Mouse (Mus musculus) intestine, embryonic 16.5 days (tissue): ENCODE data around the gene Wipi1. TPM values are rescaled to one million over a fixed set of nuclear protein-coding genes. Genes with fewer than 3 reads are reported as not detected.

ENCODE experiments used
- ATAC-seq: fragments of 200-750 bp; cut with Nextera tagmentation; 2 replicates; pipeline ENCODE4 v1.8.0; 2017; ENCODE audit warnings: moderate TSS enrichment, moderate library complexity
- H3K27ac ChIP-seq: fragments of 300-500 bp; sonication (generic); 2 replicates; pipeline ENCODE4 v1.5.1; 2014; ENCODE audit warnings: mild to moderate bottlenecking, low read length
- H3K27me3 ChIP-seq: fragments of 300-500 bp; sonication (generic); replicated peaks from 2 replicates; pipeline ENCODE4 v1.6.1; 2014; ENCODE audit warnings: low read length, control low read depth, mixed read lengths; ENCODE audit not compliant: control insufficient read depth, insufficient read depth
- H3K36me3 ChIP-seq: fragments of 300-500 bp; sonication (generic); 2 replicates; pipeline ENCODE4 v1.6.1; 2014; ENCODE audit warnings: low read length, control low read depth; ENCODE audit not compliant: control insufficient read depth, insufficient read depth
- H3K4me1 ChIP-seq: fragments of 300-500 bp; sonication (generic); 2 replicates; pipeline ENCODE4 v1.6.1; 2014; ENCODE audit warnings: low read length, control low read depth, mixed read lengths; ENCODE audit not compliant: control insufficient read depth, insufficient read depth
- H3K4me2 ChIP-seq: fragments of 300-500 bp; sonication (generic); 2 replicates; pipeline ENCODE4 v1.6.1; 2014; ENCODE audit warnings: low read depth, low read length, control low read depth
- H3K4me3 ChIP-seq: fragments of 300-500 bp; sonication (generic); 2 replicates; pipeline ENCODE4 v1.5.1; 2014; ENCODE audit warnings: mild to moderate bottlenecking, low read length
- H3K9ac ChIP-seq: fragments of 300-500 bp; sonication (generic); 2 replicates; pipeline ENCODE4 v1.6.1; 2014; ENCODE audit warnings: low read depth, low read length
- H3K9me3 ChIP-seq: fragments of 300-500 bp; sonication (generic); 2 replicates; pipeline ENCODE4 v1.6.1; 2016; ENCODE audit warnings: low read length, control low read depth; ENCODE audit not compliant: control insufficient read depth
- WGBS: fragments of 180-500 bp; shearing (Covaris S2); extraction: QIAGEN DNeasy Blood & Tissue Kit; methylation state at CpG from one replicate; pipeline ENCODE4 v1.1.7; 2014; 5-methylcytosine and 5-hydroxymethylcytosine counted together
- polyA plus RNA-seq: library from polyadenylated mRNA; unstranded; fragments of >200 nt; fragmentation: Nextera tagmentation; extraction: Ambion mirVana; gene quantifications from 2 replicates; pipeline ENCODE4 v1.2.1, GENCODE M21; 2015

Wipi1 gene
- polyA plus RNA-seq, 1 experiment from 2014 or later, result 27.5 TPM

- Histone ChIP-seq H3K4me2 (peak overlapping the region; percentile 94), H3K36me3 (no peaks in the 10 kb centered on the region; the same call in 1 of the 2 replicates), H3K9ac (peak overlapping the region; percentile 97), H3K9me3 (no peaks in the 10 kb centered on the region), H3K27ac (peak overlapping the region; percentile 96), H3K27me3 (no peaks in the 10 kb centered on the region), H3K4me1 (peaks cover 28% of the 10 kb centered on the region), H3K4me3 (peak overlapping the region; percentile 67)
- ATAC-seq, result peak; percentile 67
- 3% methylated on average over 31 of the region's 31 CpGs for WGBS
Observed at GRCm38 (mm10) chr11:109649975-109650701, 38.4 kb upstream of the Wipi1 start.

GRCm38 (mm10) chr11:109649206-109649605 lies 37.4 kb upstream of the Wipi1 start, which contains the start of gene Prkar1a:
Gene Prkar1a, plus strand, starts transcription at chr11:109649405.
- peak within 1 kb of the TSS; percentile 96; the same call in 1 of the 2 replicates for H3K27ac ChIP-seq
- H3K4me3 ChIP-seq, result peak within 1 kb of the TSS; percentile 67
- no peaks in the 10 kb centered on the region for H3K27me3 ChIP-seq
- no peaks in the 10 kb centered on the region for H3K9me3 ChIP-seq
- H3K4me1 ChIP-seq, result peaks cover 28% of the 10 kb centered on the region
- 23% methylated on average over 8 of the region's 8 CpGs for WGBS
- no peak for ATAC-seq
- H3K4me2 ChIP-seq, result peak within 1 kb of the TSS; percentile 94
- H3K36me3 ChIP-seq, result no peaks in the 10 kb centered on the region
- peak within 1 kb of the TSS; percentile 97 for H3K9ac ChIP-seq

- Histone ChIP-seq H3K27me3 (no peaks in the 10 kb centered on the region), H3K4me1 (peaks cover 25% of the 10 kb centered on the region), H3K9ac (no peak overlapping the region), H3K27ac (no peak overlapping the region), H3K4me2 (no peak overlapping the region), H3K36me3 (no peaks in the 10 kb centered on the region), H3K4me3 (no peak overlapping the region), H3K9me3 (no peaks in the 10 kb centered on the region)
- WGBS, result 54% methylated on average over 7 of the region's 7 CpGs
- no peak for ATAC-seq
Observed at GRCm38 (mm10) chr11:109648510-109648909, 36.7 kb upstream of the Wipi1 start.

GRCm38 (mm10) chr11:109641498-109642222 lies 29.9 kb upstream of the Wipi1 start:
- no peaks in the 10 kb centered on the region for H3K9me3 ChIP-seq
- H3K9ac ChIP-seq, result no peak overlapping the region
- no peaks in the 10 kb centered on the region for H3K27me3 ChIP-seq
- no peaks in the 10 kb centered on the region for H3K4me1 ChIP-seq
- H3K4me3 ChIP-seq, result no peak overlapping the region
- no peak overlapping the region for H3K27ac ChIP-seq
- H3K36me3 ChIP-seq, result no peaks in the 10 kb centered on the region
- WGBS, result 67% methylated on average over 5 of the region's 5 CpGs
- H3K4me2 ChIP-seq, result no peak overlapping the region
- no peak for ATAC-seq

- Histone ChIP-seq H3K4me3 (no peak overlapping the region), H3K36me3 (no peaks in the 10 kb centered on the region), H3K27ac (no peak overlapping the region), H3K4me2 (no peak overlapping the region), H3K27me3 (no peaks in the 10 kb centered on the region), H3K4me1 (no peaks in the 10 kb centered on the region), H3K9me3 (no peaks in the 10 kb centered on the region), H3K9ac (no peak overlapping the region)
- 44% methylated on average over 6 of the region's 6 CpGs for WGBS
- ATAC-seq, result no peak
Observed at GRCm38 (mm10) chr11:109635871-109636395, 24.2 kb upstream of the Wipi1 start.

- H3K27ac ChIP-seq, result no peak overlapping the region
- H3K4me1 ChIP-seq, result no peaks in the 10 kb centered on the region
- no peak overlapping the region for H3K4me3 ChIP-seq
- H3K36me3 ChIP-seq, result no peaks in the 10 kb centered on the region
- 72% methylated on average over 9 of the region's 9 CpGs for WGBS
- H3K4me2 ChIP-seq, result no peak overlapping the region
- ATAC-seq, result no peak
- H3K9me3 ChIP-seq, result no peaks in the 10 kb centered on the region
- no peaks in the 10 kb centered on the region for H3K27me3 ChIP-seq
- H3K9ac ChIP-seq, result no peak overlapping the region
Observed at GRCm38 (mm10) chr11:109634928-109635327, 23.2 kb upstream of the Wipi1 start.

GRCm38 (mm10) chr11:109629021-109629521 lies 17.3 kb upstream of the Wipi1 start:
- ATAC-seq, result no peak

GRCm38 (mm10) chr11:109628099-109628498 lies 16.3 kb upstream of the Wipi1 start:
- no peak overlapping the region for H3K9ac ChIP-seq
- no peak overlapping the region for H3K27ac ChIP-seq
- no peaks in the 10 kb centered on the region for H3K4me1 ChIP-seq
- H3K9me3 ChIP-seq, result no peaks in the 10 kb centered on the region
- 91% methylated on average over 3 of the region's 3 CpGs for WGBS
- no peak for ATAC-seq
- no peak overlapping the region for H3K4me2 ChIP-seq
- no peaks in the 10 kb centered on the region for H3K36me3 ChIP-seq
- no peak overlapping the region for H3K4me3 ChIP-seq
- H3K27me3 ChIP-seq, result no peaks in the 10 kb centered on the region

More at GRCm38 (mm10) chr11:109629021-109629521, 17.3 kb upstream of the Wipi1 start:
- no peak overlapping the region for H3K9ac ChIP-seq
- no peak overlapping the region for H3K27ac ChIP-seq
- H3K4me3 ChIP-seq, result no peak overlapping the region
- no peaks in the 10 kb centered on the region for H3K27me3 ChIP-seq
- WGBS, result 52% methylated on average over 10 of the region's 10 CpGs
- no peak overlapping the region for H3K4me2 ChIP-seq
- no peaks in the 10 kb centered on the region for H3K36me3 ChIP-seq
- no peaks in the 10 kb centered on the region for H3K4me1 ChIP-seq
- H3K9me3 ChIP-seq, result no peaks in the 10 kb centered on the region

- H3K4me1 ChIP-seq, result peaks cover 2% of the 10 kb centered on the region; the same call in 1 of the 2 replicates
- ATAC-seq, result no peak
- no peaks in the 10 kb centered on the region for H3K9me3 ChIP-seq
- H3K27me3 ChIP-seq, result no peaks in the 10 kb centered on the region
- WGBS, result 89% methylated on average over 4 of the region's 4 CpGs
- H3K4me2 ChIP-seq, result no peak overlapping the region
- H3K9ac ChIP-seq, result no peak overlapping the region
- H3K36me3 ChIP-seq, result no peaks in the 10 kb centered on the region
- H3K27ac ChIP-seq, result no peak overlapping the region
- no peak overlapping the region for H3K4me3 ChIP-seq
Observed at GRCm38 (mm10) chr11:109627648-109628047, 15.9 kb upstream of the Wipi1 start.
